Mouse (Mus musculus) kidney, postnatal 10 days (tissue): ENCODE data around the gene Glb1l.

Source experiments
- DNase-seq: peaks from one replicate; pipeline ENCODE4 v3.0.0; 2021; ENCODE audit warnings: mixed read lengths

Glb1l gene

DNA sequence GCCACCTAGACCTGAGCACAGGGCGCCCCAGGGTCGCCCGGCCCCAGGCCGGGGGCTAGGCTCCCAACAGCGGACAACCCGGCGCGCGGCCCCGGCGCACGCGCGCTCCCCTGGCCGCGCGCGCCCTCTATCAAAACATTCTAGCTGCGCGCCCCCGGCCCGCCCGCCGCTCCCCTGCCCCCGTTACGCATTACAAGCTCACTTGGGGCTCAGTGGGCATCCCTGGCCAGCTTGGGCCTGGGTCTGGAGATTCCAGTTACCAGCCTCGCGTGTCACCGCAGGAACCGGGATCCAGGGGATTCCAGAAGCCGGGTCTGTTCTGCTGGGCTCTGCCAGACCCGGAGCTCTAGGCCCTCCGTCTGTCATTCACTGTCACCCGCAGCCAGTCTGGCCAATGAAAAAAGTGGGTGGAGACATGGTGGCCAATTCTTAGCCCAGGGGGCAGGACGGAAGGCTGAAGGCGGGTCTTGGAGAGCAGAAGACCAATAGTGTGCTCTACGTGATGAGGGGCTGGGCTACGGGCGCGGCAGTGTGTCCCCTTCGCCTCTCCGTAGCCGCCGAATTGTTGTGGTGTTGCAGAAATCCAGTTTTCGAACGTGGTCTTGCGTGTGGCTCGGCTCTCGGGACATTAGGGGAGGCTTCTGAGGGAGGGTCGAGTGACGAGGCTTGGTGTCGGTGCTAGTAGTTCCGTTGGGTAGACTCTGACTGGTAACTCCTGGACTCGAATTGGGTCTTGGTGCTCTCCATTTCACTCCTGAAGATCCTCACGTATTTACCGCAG, 18.8 kb downstream of the Glb1l start, which contains the start of the genes Ankzf1 and Atg9a:
TSS of gene Ankzf1 (plus strand) at position 530 of the 781 bp plus-strand sequence.
TSS of gene Atg9a (minus strand) at position 575 of the 781 bp plus-strand sequence.
- DNase-seq: peak; percentile 96

DNA sequence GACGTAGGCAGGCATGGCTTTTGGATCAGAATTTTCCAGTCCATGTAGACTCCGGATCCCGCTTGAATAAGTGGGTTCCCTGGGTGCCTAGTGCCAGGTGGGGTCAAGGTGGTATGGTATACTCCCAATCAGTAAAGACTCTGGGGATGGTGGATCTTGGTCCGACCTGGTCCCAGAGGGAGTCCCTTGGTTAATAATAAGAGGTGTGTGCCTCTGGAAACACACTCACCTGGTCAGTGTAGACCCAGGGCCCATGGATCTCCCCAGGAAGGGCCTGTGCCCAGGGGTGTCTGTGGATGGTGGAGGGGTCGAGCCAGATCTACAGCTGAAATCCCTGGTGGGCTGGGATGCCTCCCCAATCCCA, 19.4 kb downstream of the Glb1l start:
- no peak for DNase-seq

DNA sequence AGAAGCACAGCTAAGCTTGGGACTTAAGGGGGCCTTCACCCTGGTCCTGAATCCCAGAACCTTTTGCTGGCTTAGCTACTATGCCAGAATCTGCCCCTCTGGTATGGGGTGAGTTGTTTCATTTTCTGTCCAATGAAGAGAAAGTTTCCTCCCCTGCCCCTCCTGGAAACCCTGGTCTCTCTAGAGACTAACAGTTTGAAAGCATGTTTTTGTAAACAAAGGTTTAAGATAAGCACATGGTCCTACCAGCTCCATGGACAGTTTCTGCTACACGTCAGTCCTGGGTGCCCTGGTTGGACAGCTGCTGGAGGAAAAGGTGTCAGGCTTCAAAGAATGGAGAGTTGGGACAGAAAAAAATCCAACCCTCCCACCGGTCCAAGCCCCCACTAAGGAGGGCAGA, 20.0 kb downstream of the Glb1l start:
- DNase-seq: no peak

DNA sequence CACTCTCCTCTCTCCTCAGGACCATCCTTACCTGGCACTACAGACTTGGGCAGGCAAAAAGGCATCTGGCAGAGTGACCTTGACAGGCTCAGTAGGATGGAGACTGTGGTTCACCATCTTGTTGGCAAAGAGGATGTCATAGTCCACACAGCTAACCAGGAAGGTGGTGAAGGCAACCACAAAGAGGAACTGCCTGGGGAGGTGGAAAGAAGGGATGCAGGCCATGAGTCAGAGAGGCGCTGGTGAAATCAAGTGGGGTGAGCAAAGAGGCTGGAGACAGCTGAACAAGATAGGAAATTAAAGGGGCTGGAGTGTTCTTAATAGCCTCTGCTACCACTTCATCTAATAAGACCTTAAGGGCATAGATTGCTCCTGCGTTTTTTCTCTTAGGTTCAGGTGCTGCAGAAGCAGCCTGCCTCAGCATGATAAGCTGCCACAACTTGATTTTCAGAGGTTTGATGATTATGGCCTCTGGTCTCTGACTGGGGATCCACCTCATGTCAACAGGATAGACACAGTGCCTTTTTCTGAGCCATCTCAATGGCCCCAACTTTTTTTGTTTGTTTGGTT, 22.6 kb downstream of the Glb1l start:
- no peak for DNase-seq

DNA sequence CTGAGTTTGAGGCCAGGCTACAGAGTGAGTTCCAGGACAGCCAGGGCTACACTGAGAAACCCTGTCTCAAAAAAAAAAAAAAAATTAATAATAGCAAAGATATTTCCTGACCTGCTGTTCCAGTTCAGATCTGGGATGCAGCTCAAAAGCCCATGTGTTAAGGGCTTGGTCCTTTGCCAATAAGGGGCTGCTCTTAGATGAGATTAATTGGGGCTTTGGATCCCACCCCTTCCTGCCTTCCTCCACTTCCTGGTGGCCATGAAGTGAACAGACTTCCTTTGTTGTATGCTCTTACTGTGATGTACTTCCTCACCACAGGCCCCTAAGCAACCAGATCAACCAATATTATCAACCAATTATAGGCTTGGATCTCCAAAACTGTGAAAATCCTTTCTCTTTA, 23.5 kb downstream of the Glb1l start:
- no peak for DNase-seq

DNA sequence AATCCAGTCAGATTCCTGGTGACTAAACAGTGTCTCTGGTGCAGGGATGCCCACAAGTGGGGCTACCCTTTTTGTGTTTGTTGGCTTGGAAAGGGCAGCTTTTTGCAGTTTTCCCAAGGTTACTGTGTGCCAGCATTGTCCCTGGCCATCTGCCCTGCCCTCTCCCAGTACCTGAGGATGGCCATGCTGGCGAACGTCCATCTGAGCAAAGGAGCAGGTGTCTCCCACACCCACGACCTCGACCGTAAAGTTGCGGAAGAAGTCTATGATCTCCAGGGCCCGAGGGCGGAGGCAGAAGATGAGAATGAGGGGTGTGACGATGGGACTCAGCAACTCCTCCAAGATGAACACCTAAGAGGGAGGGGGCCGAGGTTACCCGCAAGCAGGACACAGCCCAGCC, 25.1 kb downstream of the Glb1l start:
- no peak for DNase-seq

DNA sequence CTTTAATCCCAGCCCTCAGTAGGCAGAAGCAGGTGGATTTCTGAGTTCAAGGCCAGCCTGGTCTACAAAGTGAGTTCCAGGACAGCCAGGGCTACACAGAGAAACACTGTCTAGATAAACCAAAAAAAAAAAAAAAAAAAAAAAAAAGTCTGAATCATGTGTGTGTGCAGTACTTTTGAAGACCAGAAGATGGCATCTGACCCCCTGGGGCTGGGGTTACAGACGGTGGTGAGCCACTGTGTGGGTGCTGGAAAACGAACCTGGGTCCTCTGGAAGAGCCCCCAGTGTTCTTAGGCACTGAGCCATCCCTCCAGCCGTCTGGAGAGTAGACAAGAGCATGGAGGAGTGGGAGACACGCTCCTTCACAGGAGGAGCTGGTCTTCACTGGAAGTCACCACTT, 28.5 kb downstream of the Glb1l start:
- DNase-seq: no peak

DNA sequence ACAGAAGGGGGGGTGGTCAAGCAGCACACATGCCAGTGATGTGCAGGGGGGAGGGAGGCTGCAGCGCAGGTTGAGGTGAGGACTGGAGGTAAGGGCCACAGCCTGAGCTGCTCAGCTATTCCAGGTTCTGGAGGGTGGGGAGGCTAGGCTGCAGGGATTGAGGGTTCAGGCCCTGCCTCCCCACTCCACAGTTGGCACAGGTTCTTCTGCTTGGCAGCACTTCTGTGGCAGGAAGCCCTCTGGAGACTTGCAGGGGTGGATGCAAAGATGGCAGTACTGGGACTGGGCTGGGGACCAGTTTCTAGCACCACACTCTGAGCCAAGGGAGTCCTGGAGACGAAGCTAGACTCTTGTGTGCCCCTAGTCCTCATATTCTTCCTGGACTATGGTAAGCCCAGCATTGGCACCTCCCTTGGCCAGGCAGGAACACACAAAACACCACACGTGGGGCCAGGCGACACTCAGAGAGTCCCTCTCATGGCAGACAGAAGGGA, 29.2 kb downstream of the Glb1l start:
- no peak for DNase-seq

DNA sequence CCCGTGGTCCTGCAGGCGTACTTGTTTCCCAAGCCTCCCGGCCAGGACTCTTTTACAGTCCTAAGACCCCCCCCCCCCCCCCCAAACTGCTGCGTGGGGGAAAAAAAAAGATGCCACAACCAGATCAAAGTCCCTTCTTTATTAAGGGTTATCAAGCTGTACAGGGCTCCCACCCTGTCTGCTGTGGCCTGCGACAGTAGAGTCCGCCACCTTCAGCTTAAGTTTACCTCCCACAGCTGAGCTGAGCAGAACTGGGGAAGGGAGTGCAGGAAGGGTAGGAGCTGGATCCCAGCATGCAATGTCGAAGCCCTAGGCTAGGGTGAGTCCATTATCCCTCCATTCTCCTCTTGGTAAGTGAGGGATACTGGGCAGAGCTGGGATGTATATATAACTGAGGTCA, 29.9 kb downstream of the Glb1l start:
- no peak for DNase-seq

DNA sequence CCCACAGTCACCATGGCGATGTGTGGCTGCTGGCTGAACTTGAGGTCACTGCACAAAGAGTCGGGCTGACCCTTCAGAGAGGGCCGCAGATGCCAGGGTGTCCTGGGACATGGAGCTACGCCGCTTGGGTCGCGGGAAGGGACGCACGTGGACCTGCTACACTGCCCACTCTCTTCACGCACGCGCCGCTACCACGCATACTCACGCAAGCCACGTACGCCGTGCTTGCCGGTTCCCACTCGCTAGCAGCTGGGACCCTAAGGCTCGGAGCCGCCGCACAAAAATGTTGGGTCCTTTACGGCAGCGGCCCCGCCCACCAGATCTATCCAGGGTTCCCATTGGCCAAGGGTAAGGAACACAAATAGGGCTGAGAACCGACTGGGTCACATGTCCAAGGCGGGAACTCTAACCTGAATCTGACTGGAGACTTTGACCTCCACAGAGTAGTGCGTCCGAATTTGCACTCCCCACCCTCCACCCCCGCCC, 30.5 kb downstream of the Glb1l start, which contains the start of gene Abcb6:
TSS of gene Abcb6 (minus strand) at position 288 of the 486 bp plus-strand sequence.
- DNase-seq: peak; percentile 94

DNA sequence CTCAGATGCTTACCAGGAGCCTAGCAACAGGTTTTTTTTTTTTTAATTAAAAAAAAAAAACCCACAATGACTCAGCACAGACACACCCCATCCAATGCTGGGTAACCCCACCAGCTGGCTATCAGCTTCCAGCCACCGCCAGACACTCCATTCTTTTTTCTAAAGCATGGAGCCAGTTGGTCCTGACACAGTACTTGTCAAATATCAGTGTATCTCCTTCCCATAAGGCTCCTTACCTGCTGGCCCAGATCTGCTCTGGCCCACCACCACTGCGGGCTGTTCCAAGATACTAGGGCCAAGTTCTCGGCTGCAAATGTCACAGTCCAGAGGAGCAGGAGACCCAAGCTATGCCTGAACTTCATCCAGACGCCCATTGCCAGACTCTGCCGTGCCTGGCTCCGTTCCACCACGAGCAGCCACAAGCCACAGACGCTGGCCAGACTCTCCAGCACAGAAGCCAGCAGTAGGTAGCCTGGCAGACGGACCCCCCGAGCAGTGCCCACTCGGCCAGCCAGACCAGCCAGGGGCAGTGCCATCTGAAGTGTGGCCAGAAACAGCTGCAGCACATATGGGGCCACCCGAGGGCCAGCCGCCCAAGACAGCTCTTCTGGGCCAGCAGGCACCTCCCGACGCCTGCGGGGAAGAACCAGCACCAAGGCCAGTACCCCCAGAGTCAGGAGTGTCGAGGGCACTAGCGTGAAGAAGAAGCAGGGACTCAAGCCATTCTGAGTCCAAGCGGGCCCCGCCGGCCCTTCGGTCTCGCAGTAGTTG, 31.1 kb downstream of the Glb1l start:
- peak; percentile 52 for DNase-seq

DNA sequence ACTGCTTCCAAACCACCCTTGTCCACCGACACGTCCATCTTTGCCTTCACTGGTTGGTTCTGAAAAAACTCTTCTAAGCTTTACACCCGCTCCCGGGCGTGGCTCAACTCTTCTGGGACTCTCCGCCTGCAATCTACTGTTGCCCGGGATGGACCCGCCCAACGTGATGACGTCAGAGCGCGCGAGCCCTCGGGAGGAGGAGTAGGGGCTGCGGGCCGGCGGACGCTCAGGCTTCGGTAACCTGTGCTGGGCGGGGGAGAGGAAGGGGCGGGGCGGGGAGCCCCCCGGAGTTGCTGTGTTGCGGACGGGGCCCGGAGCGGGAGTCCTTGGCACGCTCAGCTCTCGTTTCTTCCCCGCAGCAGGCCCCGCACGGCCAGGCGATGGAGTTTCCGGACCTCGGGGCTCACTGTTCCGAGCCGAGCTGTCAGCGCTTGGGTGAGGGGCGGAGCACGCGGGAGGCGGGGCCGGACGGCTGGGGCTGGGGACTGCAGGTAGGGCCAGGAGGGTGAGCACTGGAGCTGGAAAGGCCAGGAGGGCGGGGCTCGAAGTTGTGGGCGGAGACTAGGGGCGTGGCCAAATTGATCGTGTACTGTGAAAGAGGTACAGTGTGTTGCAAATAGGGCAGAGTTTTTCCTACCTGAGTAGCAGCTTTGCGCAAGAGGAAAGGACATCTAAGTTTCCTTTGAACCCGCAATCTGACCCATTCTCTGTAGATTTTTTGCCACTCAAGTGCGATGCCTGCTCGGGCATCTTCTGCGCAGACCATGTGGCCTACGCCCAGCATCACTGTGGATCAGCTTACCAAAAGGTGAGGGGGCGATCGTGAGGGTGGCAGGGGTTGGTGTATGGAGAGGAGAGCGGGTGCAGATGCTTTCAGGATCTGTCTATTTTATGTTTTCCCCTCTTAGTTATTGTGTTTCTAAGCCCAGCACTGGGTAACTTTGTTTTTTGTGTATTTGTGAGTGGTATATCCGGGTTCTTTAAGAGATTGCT, 41.8 kb downstream of the Glb1l start, which contains the start of gene Zfand2b:
TSS of gene Zfand2b (plus strand) at position 175 of the 993 bp plus-strand sequence.
- DNase-seq: peak; percentile 98

DNA sequence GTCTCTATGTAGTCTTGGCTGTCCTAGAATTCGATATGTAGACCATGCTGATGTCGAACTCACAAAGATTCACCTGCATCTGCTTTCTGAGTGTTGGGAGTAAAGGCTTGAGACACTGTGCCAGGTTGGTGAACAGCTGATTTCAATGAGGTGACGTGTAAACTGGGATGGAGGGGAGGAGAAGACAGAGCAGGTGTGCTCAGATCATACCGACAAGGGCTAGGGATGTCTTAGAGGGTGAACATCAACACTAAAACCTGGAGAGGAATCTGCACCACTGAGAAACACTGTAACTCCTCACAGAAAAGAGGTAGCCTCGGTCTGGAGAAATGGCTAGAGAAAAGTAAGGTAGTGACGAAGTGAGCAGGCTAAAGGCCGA, 42.5 kb downstream of the Glb1l start:
- no peak for DNase-seq

DNA sequence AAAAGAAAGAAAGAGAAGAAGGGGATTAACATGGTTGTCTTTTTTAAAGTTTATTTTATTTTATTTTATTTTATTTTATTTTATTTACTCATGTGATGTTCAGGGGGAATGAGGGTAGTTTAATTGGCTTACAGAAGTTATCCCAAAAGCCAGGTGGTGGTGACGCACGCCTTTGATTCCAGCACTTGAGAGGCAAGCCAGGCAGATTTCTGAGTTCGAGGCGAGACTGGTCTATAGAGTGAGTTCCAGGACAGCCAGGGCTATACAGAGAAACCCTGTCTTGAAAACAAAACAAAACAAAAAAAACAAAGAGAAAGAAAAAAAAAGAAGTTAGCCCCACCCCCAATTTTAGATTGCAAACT, 50.4 kb downstream of the Glb1l start:
- DNase-seq: no peak

DNA sequence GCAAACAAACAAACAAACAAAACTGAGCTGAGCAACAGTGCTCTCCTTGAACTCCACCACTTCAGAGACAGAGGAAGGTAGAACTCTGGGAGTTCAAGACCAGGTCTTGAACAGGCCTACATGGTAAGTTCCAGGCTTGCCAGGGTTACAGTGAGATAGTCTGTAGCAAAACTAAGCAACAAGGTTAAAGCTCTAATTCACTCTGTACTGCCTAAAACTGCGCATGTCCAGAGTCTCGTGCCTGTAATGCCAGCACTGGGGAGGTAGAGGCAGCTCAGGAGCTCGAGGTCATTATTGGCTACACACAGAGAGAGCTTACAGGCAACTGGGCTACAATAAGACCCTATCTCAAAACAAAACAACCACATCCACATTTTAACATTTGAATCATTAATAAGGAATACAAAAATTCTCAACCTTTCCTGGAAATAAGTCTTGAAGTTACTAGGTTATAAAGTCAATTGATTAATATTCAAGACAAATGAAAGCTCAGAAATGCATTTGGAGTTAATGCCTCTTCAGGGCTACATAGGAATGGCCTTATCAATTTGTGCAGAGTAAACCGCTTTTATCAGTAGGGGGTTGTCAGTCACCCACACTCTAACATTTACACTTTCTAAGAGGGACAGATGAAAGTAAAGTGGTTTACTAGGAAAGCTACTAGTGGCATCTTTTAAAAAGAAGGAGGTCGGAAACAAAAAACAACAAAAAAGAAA, 50.9 kb downstream of the Glb1l start:
- DNase-seq: no peak

DNA sequence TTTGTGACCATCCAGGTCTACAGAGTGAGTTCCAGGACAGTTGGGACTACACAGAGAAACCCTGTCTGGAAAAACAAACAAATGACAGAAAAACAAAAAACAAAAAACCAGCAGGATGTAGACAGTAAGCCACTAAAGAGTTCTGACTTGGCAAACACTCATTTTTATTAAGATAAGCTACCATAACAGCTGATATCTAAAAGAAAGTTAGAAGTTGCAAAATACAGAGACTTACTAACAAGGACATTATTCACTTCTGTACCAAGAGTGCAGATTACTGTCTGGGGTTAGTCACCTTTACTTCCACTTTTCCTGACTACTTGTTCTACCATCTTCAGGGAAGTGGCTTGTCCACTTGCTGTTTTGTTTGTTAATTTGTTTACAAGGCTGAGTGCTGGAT, 51.6 kb downstream of the Glb1l start:
- DNase-seq: no peak

DNA sequence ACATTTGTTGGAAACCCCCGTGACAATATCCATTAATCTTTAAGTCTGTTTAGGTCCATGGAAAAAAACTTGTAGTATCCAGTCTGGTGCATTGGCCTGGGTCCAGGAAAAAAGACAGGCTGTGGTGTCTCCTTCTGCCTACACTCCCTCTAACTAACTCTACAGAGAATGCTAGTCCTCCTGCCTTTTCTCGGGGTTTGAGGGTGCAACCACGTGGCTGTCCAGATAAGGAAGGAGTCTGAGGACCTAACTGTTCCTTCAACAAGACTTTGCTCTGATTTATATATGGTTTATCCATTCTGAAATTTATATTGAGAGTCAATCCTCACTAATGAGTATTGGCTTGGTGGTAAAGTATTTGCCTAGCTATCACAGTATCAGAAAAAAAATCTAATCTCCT, 54.8 kb downstream of the Glb1l start:
- DNase-seq: no peak

DNA sequence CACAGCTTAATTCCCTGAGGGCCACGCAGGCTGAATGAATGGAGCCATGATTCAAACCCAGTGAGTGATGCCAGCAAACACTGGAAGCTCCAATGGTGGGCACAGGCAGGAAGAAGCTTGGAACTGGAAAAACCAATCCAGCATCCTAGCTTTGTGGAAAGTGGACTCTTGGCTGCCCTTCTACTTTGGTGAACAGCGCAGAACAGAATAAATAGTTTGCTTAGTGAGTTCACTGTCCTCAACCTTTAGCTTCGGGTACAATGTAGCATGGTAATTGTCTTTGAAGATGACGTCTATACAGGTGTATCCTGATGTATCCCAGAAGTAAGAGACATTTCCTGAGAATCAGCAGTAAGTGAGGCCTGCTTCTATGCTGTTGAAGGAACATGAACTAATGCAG, 61.9 kb downstream of the Glb1l start:
- DNase-seq: no peak
